Mouse (Mus musculus) testis, adult 2 months (tissue): Measurements from ENCODE around the gene Kpna1.

ENCODE experiments used
- CTCF ChIP-seq: fragments of 200-500 bp; IDR thresholded peaks from 2 replicates; pipeline ENCODE4 v1.5.1; 2012; ENCODE audit warnings: low read depth, mild to moderate bottlenecking, inconsistent platforms, low read length, moderate library complexity; ENCODE audit not compliant: control insufficient read depth, insufficient read depth, insufficient replicate concordance
- POLR2A ChIP-seq: fragments of 200-500 bp; IDR thresholded peaks from 2 replicates; pipeline ENCODE4 v1.6.1; 2012; ENCODE audit warnings: low read depth, mild to moderate bottlenecking, inconsistent platforms, low read length, moderate library complexity; ENCODE audit not compliant: control insufficient read depth

DNA sequence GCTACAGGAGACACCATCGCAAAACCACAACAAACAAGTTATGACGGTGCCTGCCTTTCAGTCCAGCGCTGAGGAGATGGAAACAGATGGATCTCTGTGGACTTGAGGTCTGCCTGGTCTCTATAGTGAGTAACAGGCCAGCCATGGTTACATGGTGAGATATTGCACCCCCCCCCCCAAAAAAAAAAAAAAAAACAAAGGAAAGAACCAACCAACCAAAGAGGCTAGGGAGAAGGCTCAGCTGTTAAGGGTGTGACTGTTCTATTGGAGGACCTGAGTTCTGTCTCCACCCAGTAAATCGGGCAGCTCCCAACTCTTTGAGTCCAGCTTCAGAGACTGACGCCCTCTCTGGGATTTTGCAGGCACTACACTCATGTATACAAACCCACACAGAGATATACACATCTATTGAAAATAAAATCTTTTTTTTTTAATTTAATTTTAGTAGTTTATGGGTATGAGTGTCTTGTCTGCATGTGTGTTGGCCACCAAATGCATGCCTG, 25.9 kb upstream of the Kpna1 start:
- TF ChIP-seq POLR2A = no peak
- no peak for TF ChIP-seq CTCF
